Comparison of ENCODE assay signal across 9 mouse cellular contexts in genomic region chr1:66467821-66468703, GRCm38 (mm10). TPM values are rescaled to one million over a fixed set of nuclear protein-coding genes. Genes with fewer than 3 reads are reported as not detected.
A peak's percentile ranks its signal among the peaks of the same experiment; 100 is the strongest.
DNase-seq lines count a peak whose midpoint lies in the region; ATAC-seq and TF ChIP-seq lines count a peak whose summit lies in the region.
"Had no signal": no experiment of that assay in that cellular context is flagged by ENCODE, and none has a peak within 500 bp of the region (broad histone marks: within the 10 kb centered on the region; RNA-seq: fewer than 3 reads in every experiment).

Gene Unc80, plus strand, starts transcription at chr1:66468367.

- WGBS in heart, adult 2 months, result 1% methylated on average over 50 of the region's 83 CpGs
- 1% methylated on average over 61 of the region's 83 CpGs for WGBS in hindbrain, postnatal 0 days
- WGBS in limb, embryonic 10.5 days, result 2% methylated on average over 80 of the region's 83 CpGs
- 1% methylated on average over 74 of the region's 83 CpGs for WGBS in midbrain, embryonic 15.5 days
- under 1% methylated on average over 72 of the region's 83 CpGs for WGBS in stomach, embryonic 16.5 days

- H3K9me3 ChIP-seq in hindbrain, postnatal 0 days (ENCODE audit: low read length), result no peaks in the 10 kb centered on the region
- H3K9me3 ChIP-seq in limb, embryonic 10.5 days (replicated peaks), result no peaks in the 10 kb centered on the region
- H3K9me3 ChIP-seq in midbrain, embryonic 15.5 days, result no peaks in the 10 kb centered on the region
- H3K9me3 ChIP-seq in stomach, embryonic 16.5 days (replicated peaks; ENCODE audit: control insufficient read depth, low read length), result no peaks in the 10 kb centered on the region

- H3K9ac ChIP-seq in heart, adult 2 months (ENCODE audit: low read depth, low read length), result no peak within 1 kb of the TSS
- peak within 1 kb of the TSS; percentile 79 for H3K9ac ChIP-seq in hindbrain, postnatal 0 days (replicated peaks; ENCODE audit: low read length)
- H3K9ac ChIP-seq in midbrain, embryonic 15.5 days, result peak within 1 kb of the TSS; percentile 70
- peak within 1 kb of the TSS; percentile 7; the same call in 1 of the 2 replicates for H3K9ac ChIP-seq in stomach, embryonic 16.5 days (ENCODE audit: low read length)

- no peak for TF ChIP-seq EP300 in heart, adult 2 months (IDR thresholded peaks at IDR 0.05; ENCODE audit: insufficient read depth, low read depth, low read length)

- intact Hi-C loops in heart, adult 2 months (cut with DNase I), result no loop called here

- no peak for TF ChIP-seq POLR2A in heart, adult 2 months (IDR thresholded peaks at IDR 0.05; ENCODE audit: insufficient read depth, low read depth, low read length)

- ATAC-seq in frontal cortex, adult (ENCODE audit: low TSS enrichment), result peak; percentile 76
- ATAC-seq in hindbrain, postnatal 0 days, result peak; percentile 94
- ATAC-seq in midbrain, embryonic 15.5 days (replicated peaks), result peak; percentile 93
- peak; percentile 88 for ATAC-seq in stomach, embryonic 16.5 days (ENCODE audit: insufficient read depth, low FRiP score)

- H3K4me1 ChIP-seq in heart, adult 2 months (ENCODE audit: control insufficient read depth, insufficient read depth, low read length), result no peaks in the 10 kb centered on the region
- no peaks in the 10 kb centered on the region for H3K4me1 ChIP-seq in hindbrain, postnatal 0 days (ENCODE audit: insufficient read depth, low read length)
- peaks cover 12% of the 10 kb centered on the region for H3K4me1 ChIP-seq in limb, embryonic 10.5 days
- H3K4me1 ChIP-seq in midbrain, embryonic 15.5 days, result peaks cover 7% of the 10 kb centered on the region
- no peaks in the 10 kb centered on the region for H3K4me1 ChIP-seq in stomach, embryonic 16.5 days (ENCODE audit: control insufficient read depth, insufficient read depth, low read length)

- DNase-seq in heart, adult 2 months, result peak; percentile 18 to 59
- no peak for DNase-seq in heart, adult 8-10 months (ENCODE audit: low spot score)
- DNase-seq in cerebellum, adult 9-10 months, result peak; percentile 84
- DNase-seq in hindbrain, postnatal 0 days (ENCODE audit: low spot score), result peak; percentile 79
- DNase-seq in limb, embryonic 10.5 days (ENCODE audit: low spot score), result peak; percentile 83

- H3K79me2 ChIP-seq in heart, adult 2 months (replicated peaks; ENCODE audit: control insufficient read depth, insufficient read depth, low read length), result no peaks in the 10 kb centered on the region

- TF ChIP-seq CTCF in heart, adult 2 months (IDR thresholded peaks at IDR 0.05), result no peak
- no peak for TF ChIP-seq CTCF in hindbrain, postnatal 0 days (IDR thresholded peaks at IDR 0.05; ENCODE audit: low read depth)

- peak within 1 kb of the TSS; percentile 70 for H3K4me2 ChIP-seq in hindbrain, postnatal 0 days (ENCODE audit: low read depth, low read length)
- peak within 1 kb of the TSS; percentile 63 for H3K4me2 ChIP-seq in midbrain, embryonic 15.5 days
- H3K4me2 ChIP-seq in stomach, embryonic 16.5 days (ENCODE audit: low read depth, low read length), result peak within 1 kb of the TSS; percentile 63

- no peak within 1 kb of the TSS for H3K4me3 ChIP-seq in heart, adult 2 months
- peak within 1 kb of the TSS; percentile 80 for H3K4me3 ChIP-seq in hindbrain, postnatal 0 days (ENCODE audit: low read length)
- peak within 1 kb of the TSS; percentile 65 for H3K4me3 ChIP-seq in limb, embryonic 10.5 days
- peak within 1 kb of the TSS; percentile 64 for H3K4me3 ChIP-seq in midbrain, embryonic 15.5 days
- H3K4me3 ChIP-seq in stomach, embryonic 16.5 days (replicated peaks; ENCODE audit: low read length), result peak within 1 kb of the TSS; percentile 50

- H3K27me3 ChIP-seq in heart, adult 2 months (ENCODE audit: control insufficient read depth, insufficient read depth, low read length), result peaks cover 5% of the 10 kb centered on the region
- H3K27me3 ChIP-seq in hindbrain, postnatal 0 days (ENCODE audit: insufficient read depth, low read length), result no peaks in the 10 kb centered on the region
- H3K27me3 ChIP-seq in limb, embryonic 10.5 days (ENCODE audit: low read depth, poor library complexity, severe bottlenecking), result peaks cover 25% of the 10 kb centered on the region
- H3K27me3 ChIP-seq in midbrain, embryonic 15.5 days (replicated peaks), result no peaks in the 10 kb centered on the region
- 0 out of 2 replicates have a peak, but pooled peaks cover 4% of the 10 kb centered on the region for H3K27me3 ChIP-seq in stomach, embryonic 16.5 days (ENCODE audit: control insufficient read depth, insufficient read depth, low read length)

- no peak within 1 kb of the TSS for H3K27ac ChIP-seq in heart, adult 2 months
- peak within 1 kb of the TSS; percentile 82 for H3K27ac ChIP-seq in hindbrain, postnatal 0 days
- no peak within 1 kb of the TSS for H3K27ac ChIP-seq in limb, embryonic 10.5 days
- peak within 1 kb of the TSS; percentile 78 for H3K27ac ChIP-seq in midbrain, embryonic 15.5 days
- no peak within 1 kb of the TSS for H3K27ac ChIP-seq in stomach, embryonic 16.5 days (ENCODE audit: low read length)

- H3K36me3 ChIP-seq in heart, adult 2 months (ENCODE audit: control insufficient read depth, insufficient read depth, low read length), result no peaks in the 10 kb centered on the region
- no peaks in the 10 kb centered on the region for H3K36me3 ChIP-seq in hindbrain, postnatal 0 days (ENCODE audit: insufficient read depth, low read length)
- no peaks in the 10 kb centered on the region for H3K36me3 ChIP-seq in limb, embryonic 10.5 days
- no peaks in the 10 kb centered on the region for H3K36me3 ChIP-seq in midbrain, embryonic 15.5 days (replicated peaks)
- H3K36me3 ChIP-seq in stomach, embryonic 16.5 days (ENCODE audit: control insufficient read depth, insufficient read depth, low read length), result no peaks in the 10 kb centered on the region

RNA-seq across cellular contexts. Expression of gene Unc80, which starts in this region (rescaled TPM):
- under 1 TPM; 0.03 to 0.11 TPM for total RNA-seq in heart, adult 2 months (2021)
- 0.06 and 0.41 TPM in 2 replicates for polyA plus RNA-seq in heart, adult 2 months (2012; rRNA removed)
- under 1 TPM; 0.06 to 0.16 (median 0.11) TPM for total RNA-seq in heart, adult 8-10 months (2022)
- total RNA-seq in hindbrain, postnatal 0 days (2014; rRNA removed), result 25.9 and 37.3 TPM in 2 replicates
- polyA plus RNA-seq in hindbrain, postnatal 0 days (2015; fragmentation: Nextera tagmentation; extraction: Ambion mirVana), result 8.9 and 9.0 TPM in 2 replicates
- polyA plus RNA-seq in limb, embryonic 10.5 days (2016; fragmentation: Nextera tagmentation; extraction: Ambion mirVana), result 0.01 TPM in 1 of 2 replicates, not detected in the other
- 6.0 and 6.4 TPM in 2 replicates for polyA plus RNA-seq in midbrain, embryonic 15.5 days (2015; fragmentation: Nextera tagmentation; extraction: Ambion mirVana)
- 0.40 and 0.56 TPM in 2 replicates for polyA plus RNA-seq in stomach, embryonic 16.5 days (2015; fragmentation: Nextera tagmentation; extraction: Ambion mirVana)
- polyA plus RNA-seq: C2C12 had no signal

Comparison
In these comparisons a context has a peak if more than half of its experiments do, and no peak if none do; other contexts are left out.
1. RNA of gene Unc80 (total RNA-seq): 25.9 to 37.3 TPM in hindbrain, postnatal 0 days; 0.06 to 0.16 TPM in heart, adult 8-10 months and 0.03 to 0.11 TPM in heart, adult 2 months; every median in the first group is over 10 times any median in the second.
2. Peak in DNase-seq in heart, adult 2 months; RNA of the gene not detected or under 1 TPM.
3. Peak in DNase-seq and H3K4me3 ChIP-seq in limb, embryonic 10.5 days; RNA of the gene not detected or under 1 TPM.
4. Peak in ATAC-seq, H3K4me3 ChIP-seq, H3K9ac ChIP-seq and H3K4me2 ChIP-seq in stomach, embryonic 16.5 days; RNA of the gene not detected or under 1 TPM.
5. H3K27ac ChIP-seq: peak in hindbrain, postnatal 0 days (single experiment) and midbrain, embryonic 15.5 days (single experiment); none in heart, adult 2 months (single experiment), limb, embryonic 10.5 days (single experiment) and stomach, embryonic 16.5 days (single experiment).
6. Peak in every context shown above with its lines, with median percentiles within 50 percentile points of each other: ATAC-seq and H3K4me2 ChIP-seq.